Mouse (Mus musculus) G1E (cell line): ENCODE data around the gene Wwox. TPM values are rescaled to one million over a fixed set of nuclear protein-coding genes. Genes with fewer than 3 reads are reported as not detected.

Experiments used
- ATAC-seq: 2 replicates; pipeline ENCODE4 v1.8.0; 2016; ENCODE audit warnings: mild to moderate bottlenecking; ENCODE audit not compliant: insufficient number of reproducible peaks, poor library complexity, low FRiP score, severe bottlenecking; ENCODE audit errors: extremely low read depth
- DNase-seq: peaks from one replicate; pipeline ENCODE4 v3.0.0; 2012; ENCODE audit warnings: low spot score
- H3K27me3 ChIP-seq: 2 replicates; pipeline ENCODE4 v1.6.1; 2012; ENCODE audit warnings: mild to moderate bottlenecking, low read length, inconsistent platforms; ENCODE audit not compliant: insufficient read depth
- H3K36me3 ChIP-seq: replicated peaks from 2 replicates; pipeline ENCODE3; 2012; ENCODE audit warnings: mild to moderate bottlenecking, inconsistent platforms
- H3K4me1 ChIP-seq: 2 replicates; pipeline ENCODE4 v1.6.1; 2012; ENCODE audit warnings: low read depth, low read length, inconsistent platforms, mixed read lengths; ENCODE audit not compliant: insufficient read depth
- H3K4me3 ChIP-seq: 2 replicates; pipeline ENCODE4 v1.5.1; 2012; ENCODE audit warnings: low read depth, mild to moderate bottlenecking, inconsistent platforms, low read length, moderate library complexity, mixed read lengths
- H3K9me3 ChIP-seq: replicated peaks from 2 replicates; pipeline ENCODE4 v1.6.1; 2012; ENCODE audit warnings: inconsistent platforms
- CTCF ChIP-seq: IDR thresholded peaks from 2 replicates; pipeline ENCODE4 v1.5.1; 2012; ENCODE audit warnings: low read depth, low read length, inconsistent platforms, mixed read lengths
- GATA1 ChIP-seq: IDR thresholded peaks from 2 replicates; pipeline ENCODE4 v1.6.1; 2012; ENCODE audit warnings: borderline replicate concordance, low read length, inconsistent platforms, mixed read lengths
- GATA2 ChIP-seq: IDR thresholded peaks from 2 replicates; pipeline ENCODE4 v1.6.1; 2012; ENCODE audit warnings: low read depth, low read length, inconsistent platforms, borderline replicate concordance
- POLR2AphosphoS5 ChIP-seq: IDR thresholded peaks from 2 replicates; pipeline ENCODE4 v1.6.1; 2012; ENCODE audit warnings: low read depth, low read length, inconsistent platforms; ENCODE audit not compliant: insufficient replicate concordance
- TAL1 ChIP-seq: conservative IDR thresholded peaks from 2 replicates; pipeline ENCODE4 v1.6.1; 2012; ENCODE audit warnings: low read depth, low read length, inconsistent platforms, mixed read lengths
- polyA plus RNA-seq: library from polyadenylated mRNA; stranded (reverse); fragments of >175 nt; gene quantifications from 2 replicates; pipeline ENCODE4 v1.2.3, GENCODE M21; 2012
- total RNA-seq, 2 experiments: library from RNA; stranded (forward) in 1 of 2; stranded (reverse) in 1 of 2; fragments of 200-1000 nt in 1 of 2; fragments of >200 nt in 1 of 2; fragmentation: Nextera tagmentation in 1 of 2; gene quantifications; 2 replicates each; pipeline ENCODE4 v1.2.3; 2014 to 2017

Wwox gene
- total and polyA plus RNA-seq, 3 experiments: 5.8 to 33.9 (median 7.2) TPM

DNA sequence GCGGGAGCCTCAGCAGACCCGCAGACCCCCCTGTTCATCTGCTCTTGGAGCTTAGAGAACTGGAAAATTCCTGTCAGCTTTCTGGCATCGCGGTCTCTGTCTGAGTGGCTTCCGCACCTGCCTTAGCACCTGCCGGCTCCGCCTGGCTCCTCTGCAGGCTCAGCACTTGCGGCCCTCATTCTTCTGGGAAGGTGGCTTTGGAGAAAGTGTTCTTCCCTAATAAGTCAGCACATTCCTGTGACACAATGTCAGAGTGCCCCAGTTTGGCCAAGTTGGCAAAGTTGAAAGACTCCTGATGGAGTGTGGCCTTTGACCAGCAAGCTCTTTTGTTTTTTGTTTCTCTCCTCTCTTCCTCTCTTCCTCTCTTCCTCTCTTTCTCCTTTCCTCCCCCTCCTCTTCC is 343.9 kb downstream of the Wwox start:
- no peak for DNase-seq

DNA sequence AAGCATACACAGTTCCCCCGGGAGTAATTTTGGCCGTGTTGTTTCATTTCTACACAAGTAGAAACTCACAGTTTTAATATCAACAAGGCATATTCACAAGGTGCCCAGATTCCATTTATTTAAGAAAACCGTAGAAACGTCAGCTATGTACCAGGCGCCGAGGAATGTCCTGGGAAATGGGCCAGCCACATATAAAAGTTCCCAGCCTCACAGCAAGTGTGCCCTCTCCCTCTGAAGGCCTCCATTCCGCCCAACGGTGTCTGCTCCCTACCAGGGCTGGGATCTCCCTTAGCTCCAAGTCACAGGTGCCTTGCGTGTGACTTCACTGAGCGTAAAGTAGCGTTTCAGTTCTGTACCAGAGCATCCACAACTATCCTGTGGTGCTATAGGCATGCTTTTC is 346.4 kb downstream of the Wwox start:
- H3K4me1 ChIP-seq: no peaks in the 10 kb centered on the region
- H3K27me3 ChIP-seq: no peaks in the 10 kb centered on the region
- H3K4me3 ChIP-seq: no peak overlapping the region
- TF ChIP-seq CTCF: no peak
- TF ChIP-seq POLR2AphosphoS5: no peak
- no peak for TF ChIP-seq TAL1
- no peak for TF ChIP-seq GATA1
- TF ChIP-seq GATA2: no peak
- DNase-seq (no peak), ATAC-seq (no peak)
- H3K9me3 ChIP-seq: peaks cover 85% of the 10 kb centered on the region
- no peaks in the 10 kb centered on the region for H3K36me3 ChIP-seq

More for the DNA sequence above, 343.9 kb downstream of the Wwox start:
- ATAC-seq: no peak
- H3K4me1 ChIP-seq: no peaks in the 10 kb centered on the region
- no peak overlapping the region for H3K4me3 ChIP-seq
- no peaks in the 10 kb centered on the region for H3K36me3 ChIP-seq
- peaks cover 76% of the 10 kb centered on the region for H3K9me3 ChIP-seq
- no peak for TF ChIP-seq TAL1
- TF ChIP-seq CTCF: no peak
- no peak for TF ChIP-seq GATA2
- TF ChIP-seq POLR2AphosphoS5: no peak
- no peak for TF ChIP-seq GATA1
- no peaks in the 10 kb centered on the region for H3K27me3 ChIP-seq

DNA sequence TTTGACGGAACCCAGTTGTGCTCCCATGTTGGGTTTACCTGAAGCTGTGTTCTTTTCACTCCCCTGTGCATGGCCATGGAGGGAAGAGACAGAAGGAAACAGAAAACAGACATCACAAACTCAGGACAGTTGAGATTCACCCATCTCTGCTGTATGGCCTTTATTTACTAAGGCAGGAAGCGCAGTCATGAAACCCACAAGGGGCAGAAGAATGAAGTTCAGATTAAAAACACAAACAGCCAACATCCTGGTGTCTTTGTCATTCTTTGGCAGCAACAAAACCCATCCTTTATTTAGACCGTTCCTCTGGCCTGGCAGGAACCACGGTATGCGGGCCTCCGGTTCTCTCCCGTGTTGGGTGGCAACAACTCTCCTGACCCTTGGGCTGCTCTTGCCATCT is 350.2 kb downstream of the Wwox start:
- DNase-seq (no peak), ATAC-seq (no peak)
- no peaks in the 10 kb centered on the region for H3K36me3 ChIP-seq
- TF ChIP-seq GATA2: no peak
- TF ChIP-seq GATA1: no peak
- no peak overlapping the region for H3K4me3 ChIP-seq
- H3K27me3 ChIP-seq: no peaks in the 10 kb centered on the region
- no peaks in the 10 kb centered on the region for H3K4me1 ChIP-seq
- H3K9me3 ChIP-seq: peaks cover 84% of the 10 kb centered on the region

DNA sequence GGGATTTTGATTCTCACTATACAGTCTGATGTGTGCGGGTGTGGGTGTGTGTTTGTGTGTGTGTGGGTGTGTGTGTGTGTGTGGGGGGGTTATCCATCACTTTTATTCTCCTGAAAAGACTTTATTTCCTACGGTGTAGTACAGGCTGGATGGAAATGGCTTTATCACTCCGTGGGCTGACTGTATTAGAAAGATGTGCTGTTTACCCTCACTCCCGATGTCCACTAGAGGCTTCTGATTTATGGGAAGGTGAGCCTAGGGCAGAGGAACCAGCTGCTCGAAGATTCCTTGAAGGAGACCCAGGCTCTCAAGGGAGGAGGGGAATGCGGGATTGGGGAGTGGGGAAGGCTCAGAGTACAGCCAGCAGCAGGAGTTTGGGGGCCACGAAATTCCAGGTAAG is 351.3 kb downstream of the Wwox start:
- TF ChIP-seq POLR2AphosphoS5 (no peak), TAL1 (no peak), GATA1 (no peak), GATA2 (no peak), CTCF (no peak)
- H3K36me3 ChIP-seq: no peaks in the 10 kb centered on the region
- H3K4me1 ChIP-seq: no peaks in the 10 kb centered on the region
- ATAC-seq (no peak), DNase-seq (no peak)
- H3K4me3 ChIP-seq: no peak overlapping the region
- H3K9me3 ChIP-seq: peaks cover 89% of the 10 kb centered on the region
- no peaks in the 10 kb centered on the region for H3K27me3 ChIP-seq

GRCm38 (mm10) chr8:114793682-114794081 is 354.2 kb downstream of the Wwox start:
- no peaks in the 10 kb centered on the region for H3K36me3 ChIP-seq
- H3K27me3 ChIP-seq: no peaks in the 10 kb centered on the region
- TF ChIP-seq GATA2 (no peak), TAL1 (no peak), GATA1 (no peak), POLR2AphosphoS5 (no peak), CTCF (no peak)
- no peak overlapping the region for H3K4me3 ChIP-seq
- no peak for DNase-seq
- no peak for ATAC-seq
- peaks cover 82% of the 10 kb centered on the region for H3K9me3 ChIP-seq
- no peaks in the 10 kb centered on the region for H3K4me1 ChIP-seq

DNA sequence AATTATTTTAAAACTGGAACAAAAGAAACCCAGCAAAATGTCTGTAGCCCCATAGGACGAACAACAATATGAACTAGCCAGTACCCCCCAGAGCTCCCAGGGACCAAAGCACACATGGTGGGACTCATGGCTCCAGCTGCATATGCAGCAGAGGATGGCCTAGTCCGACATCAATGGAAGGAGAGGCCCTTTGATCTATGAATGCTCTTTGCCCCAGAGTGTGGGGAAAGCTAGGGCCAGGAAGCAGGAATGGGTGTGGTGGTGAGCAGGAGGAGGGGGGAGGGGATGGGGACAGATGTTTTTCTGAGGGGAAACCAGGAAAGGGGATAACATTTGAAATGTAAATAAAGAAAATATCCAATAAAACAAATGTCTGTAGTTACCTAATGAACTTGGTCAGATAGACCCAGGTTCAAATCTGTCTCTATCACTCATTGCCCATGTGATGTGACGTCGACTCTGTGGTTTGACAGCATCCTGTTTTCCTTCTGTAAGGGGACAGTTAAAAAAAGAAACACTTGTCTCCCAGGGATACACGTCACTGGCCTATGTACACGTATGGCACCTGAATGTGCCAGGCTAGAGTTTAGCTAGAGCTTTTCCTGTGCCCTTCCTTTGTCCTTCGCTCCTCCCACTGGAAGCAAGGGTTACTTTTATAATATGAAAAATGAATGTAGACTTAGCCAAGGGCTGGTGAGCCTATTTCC is 362.1 kb downstream of the Wwox start:
- Histone ChIP-seq H3K27me3 (no peaks in the 10 kb centered on the region), H3K9me3 (peaks cover 73% of the 10 kb centered on the region), H3K4me1 (no peaks in the 10 kb centered on the region), H3K36me3 (no peaks in the 10 kb centered on the region), H3K4me3 (no peak overlapping the region)
- no peak for ATAC-seq
- no peak for DNase-seq
- TF ChIP-seq TAL1 (no peak), GATA1 (no peak), POLR2AphosphoS5 (no peak), CTCF (no peak), GATA2 (no peak)

DNA sequence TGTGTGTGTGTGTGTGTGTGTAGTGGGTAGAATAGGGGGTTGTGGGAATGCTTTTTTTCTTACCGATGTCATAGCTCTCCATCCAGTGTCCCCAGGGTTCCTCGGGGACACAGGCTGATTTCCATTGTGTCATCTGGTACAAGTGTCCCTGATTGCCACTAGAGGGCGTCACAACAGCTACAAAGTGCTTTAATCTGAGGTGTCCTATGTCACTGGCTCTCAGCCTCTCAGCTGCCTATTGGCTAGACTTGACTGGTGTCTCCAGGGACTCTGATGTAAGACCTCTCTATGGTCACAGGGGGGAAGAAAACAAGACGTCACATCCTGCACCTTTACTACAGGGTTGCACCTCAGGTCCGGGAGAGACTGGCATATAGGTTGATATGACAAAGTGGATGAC is 363.7 kb downstream of the Wwox start:
- DNase-seq: no peak
- Histone ChIP-seq H3K27me3 (no peaks in the 10 kb centered on the region), H3K9me3 (peaks cover 72% of the 10 kb centered on the region), H3K36me3 (no peaks in the 10 kb centered on the region), H3K4me1 (no peaks in the 10 kb centered on the region), H3K4me3 (no peak overlapping the region)
- ATAC-seq: no peak
- TF ChIP-seq TAL1 (no peak), GATA2 (no peak), POLR2AphosphoS5 (no peak), CTCF (no peak), GATA1 (no peak)
